Mouse (Mus musculus) layer of hippocampus, adult 11-12 months (tissue): Measurements from ENCODE around the gene Sebox.
"Not testable (repeated sequence)": the region's sequence is repeated elsewhere in the genome, so short reads cannot be mapped to it uniquely, and the experiment has no call there.

Experiments used
- DNase-seq: peaks from one replicate; pipeline ENCODE4 v3.0.0; 2022; ENCODE audit warnings: low spot score

Sebox gene

GRCm38 (mm10) chr11:78497544-78498522 lies 5.4 kb upstream of the Sebox start, which contains the start of gene Sarm1:
Gene Sarm1, minus strand, starts transcription at chr11:78497754.
- peak; percentile 96 for DNase-seq

GRCm38 (mm10) chr11:78499004-78499403 lies 4.2 kb upstream of the Sebox start, which contains the start of gene Vtn:
Gene Vtn, plus strand, starts transcription at chr11:78499091.
- no peak for DNase-seq

- DNase-seq: no peak
Observed at GRCm38 (mm10) chr11:78499543-78499942, 3.7 kb upstream of the Sebox start.

- DNase-seq: no peak
Observed at GRCm38 (mm10) chr11:78500623-78501202, 2.5 kb upstream of the Sebox start.

- DNase-seq: no peak
Observed at GRCm38 (mm10) chr11:78501529-78501928, 1.7 kb upstream of the Sebox start.

- DNase-seq: no peak
Observed at GRCm38 (mm10) chr11:78505430-78505829, 2.2 kb downstream of the Sebox start.

- no peak for DNase-seq
Observed at GRCm38 (mm10) chr11:78509148-78509547, 5.9 kb downstream of the Sebox start.

GRCm38 (mm10) chr11:78512025-78512957 lies 9.0 kb downstream of the Sebox start, which contains the start of the genes Tmem199 and Poldip2:
Gene Tmem199, minus strand, starts transcription at chr11:78512172.
Gene Poldip2, plus strand, starts transcription at chr11:78512193.
- peak; percentile 89 for DNase-seq

- no peak for DNase-seq
Observed at GRCm38 (mm10) chr11:78513106-78513790, 10.0 kb downstream of the Sebox start.

GRCm38 (mm10) chr11:78515549-78516325 lies 12.5 kb downstream of the Sebox start:
- no peak for DNase-seq

GRCm38 (mm10) chr11:78518931-78519330 lies 15.7 kb downstream of the Sebox start:
- no peak for DNase-seq

- DNase-seq: no peak
Observed at GRCm38 (mm10) chr11:78521880-78522279, 18.6 kb downstream of the Sebox start.

- no peak for DNase-seq
Observed at GRCm38 (mm10) chr11:78522481-78522997, 19.3 kb downstream of the Sebox start.

- DNase-seq: no peak
Observed at GRCm38 (mm10) chr11:78523241-78523955, 20.2 kb downstream of the Sebox start.

GRCm38 (mm10) chr11:78524838-78525237 lies 21.6 kb downstream of the Sebox start:
- DNase-seq: no peak

- DNase-seq: no peak
Observed at GRCm38 (mm10) chr11:78528714-78529113, 25.5 kb downstream of the Sebox start.

GRCm38 (mm10) chr11:78530001-78530400 lies 26.8 kb downstream of the Sebox start:
- no peak for DNase-seq

GRCm38 (mm10) chr11:78531046-78531445 lies 27.8 kb downstream of the Sebox start:
- DNase-seq: no peak

GRCm38 (mm10) chr11:78531515-78531914 lies 28.3 kb downstream of the Sebox start:
- DNase-seq: not testable (repeated sequence)
